Mouse (Mus musculus): Measurements from ENCODE around the gene Dnah8. TPM values are rescaled to one million over a fixed set of nuclear protein-coding genes. Genes with fewer than 3 reads are reported as not detected.

Dnah8 gene
- total RNA-seq, 2 experiments from 2014 or later = 0.11 TPM; not detected in 1

GRCm38 (mm10) chr17:30594846-30595245, 29.3 kb upstream of the Dnah8 start:
- TF ChIP-seq CTCF (IDR thresholded peaks at IDR 0.05) = no peak
- intact Hi-C loops (cut with DNase I) = loop anchor here (5.0 kb wide), 1 partner anchor 113 kb away; no protein-coding TSS in a partner anchor

GRCm38 (mm10) chr17:30597786-30598185, 26.4 kb upstream of the Dnah8 start:
- no peak for DNase-seq
- Histone ChIP-seq H3K4me3 (no peak overlapping the region), H3K27ac (no peak overlapping the region)
- no peak for TF ChIP-seq CTCF (IDR thresholded peaks at IDR 0.05)
- intact Hi-C loops (cut with DNase I) = no loop called here

More at GRCm38 (mm10) chr17:30594846-30595245, 29.3 kb upstream of the Dnah8 start:
- no peak overlapping the region for H3K27ac ChIP-seq
- no peak for DNase-seq
- no peak overlapping the region for H3K4me3 ChIP-seq

- no peak for DNase-seq
- H3K4me3 ChIP-seq = no peak overlapping the region
- intact Hi-C loops (cut with DNase I) = no loop called here
- no peak for TF ChIP-seq CTCF (IDR thresholded peaks at IDR 0.05)
- no peak overlapping the region for H3K27ac ChIP-seq
Observed at GRCm38 (mm10) chr17:30598300-30598699, 25.9 kb upstream of the Dnah8 start.

GRCm38 (mm10) chr17:30602175-30602574, 22.0 kb upstream of the Dnah8 start:
- no peak for DNase-seq
- no peak for TF ChIP-seq CTCF (IDR thresholded peaks at IDR 0.05)
- Histone ChIP-seq H3K4me3 (no peak overlapping the region), H3K27ac (no peak overlapping the region)
- intact Hi-C loops (cut with DNase I) = no loop called here

- Histone ChIP-seq H3K27ac (no peak overlapping the region), H3K4me3 (no peak overlapping the region)
- no peak for DNase-seq
- TF ChIP-seq CTCF (IDR thresholded peaks at IDR 0.05) = no peak
- intact Hi-C loops (cut with DNase I) = no loop called here
Observed at GRCm38 (mm10) chr17:30604296-30604695, 19.9 kb upstream of the Dnah8 start.

GRCm38 (mm10) chr17:30605001-30605400, 19.2 kb upstream of the Dnah8 start:
- intact Hi-C loops (cut with DNase I) = no loop called here
- no peak for DNase-seq
- no peak for TF ChIP-seq CTCF (IDR thresholded peaks at IDR 0.05)
- Histone ChIP-seq H3K27ac (no peak overlapping the region), H3K4me3 (no peak overlapping the region)

- no peak for TF ChIP-seq CTCF (IDR thresholded peaks at IDR 0.05)
- peak overlapping the region; percentile 40 for H3K4me3 ChIP-seq
- DNase-seq = no peak
- H3K27ac ChIP-seq = peak overlapping the region; percentile 43
- intact Hi-C loops (cut with DNase I) = no loop called here
Observed at GRCm38 (mm10) chr17:30606206-30606605, 17.9 kb upstream of the Dnah8 start.

- peak; percentile 41 for DNase-seq
- TF ChIP-seq CTCF (IDR thresholded peaks at IDR 0.05) = peak; percentile 38
- peak overlapping the region; percentile 40 for H3K4me3 ChIP-seq
- H3K27ac ChIP-seq = peak overlapping the region; percentile 43; the same call in 1 of the 2 replicates
- intact Hi-C loops (cut with DNase I) = no loop called here
Observed at GRCm38 (mm10) chr17:30606634-30607081, 17.5 kb upstream of the Dnah8 start.

GRCm38 (mm10) chr17:30607330-30607729, 16.8 kb upstream of the Dnah8 start:
- no peak for DNase-seq
- peak overlapping the region; percentile 28; the same call in 1 of the 2 replicates for H3K27ac ChIP-seq
- intact Hi-C loops (cut with DNase I) = no loop called here
- TF ChIP-seq CTCF (IDR thresholded peaks at IDR 0.05) = no peak
- no peak overlapping the region for H3K4me3 ChIP-seq

- TF ChIP-seq CTCF (IDR thresholded peaks at IDR 0.05) = no peak
- DNase-seq = no peak
- Histone ChIP-seq H3K27ac (peak overlapping the region; percentile 28; the same call in 1 of the 2 replicates), H3K4me3 (no peak overlapping the region)
- intact Hi-C loops (cut with DNase I) = no loop called here
Observed at GRCm38 (mm10) chr17:30607909-30608495, 16.2 kb upstream of the Dnah8 start.

- intact Hi-C loops (cut with DNase I) = no loop called here
- TF ChIP-seq CTCF (IDR thresholded peaks at IDR 0.05) = no peak
- peak; percentile 64 for DNase-seq
- peak overlapping the region; percentile 36 for H3K27ac ChIP-seq
- H3K4me3 ChIP-seq = peak overlapping the region; percentile 8; the same call in 1 of the 2 replicates
Observed at GRCm38 (mm10) chr17:30609305-30609979, 14.7 kb upstream of the Dnah8 start.

GRCm38 (mm10) chr17:30609980-30610307, 14.2 kb upstream of the Dnah8 start:
- no peak for DNase-seq

GRCm38 (mm10) chr17:30610739-30611138, 13.4 kb upstream of the Dnah8 start:
- Histone ChIP-seq H3K4me3 (no peak overlapping the region), H3K27ac (no peak overlapping the region)
- intact Hi-C loops (cut with DNase I) = no loop called here
- TF ChIP-seq CTCF (IDR thresholded peaks at IDR 0.05) = no peak
- no peak for DNase-seq

More at GRCm38 (mm10) chr17:30609980-30610307, 14.2 kb upstream of the Dnah8 start:
- intact Hi-C loops (cut with DNase I) = no loop called here
- Histone ChIP-seq H3K4me3 (no peak overlapping the region), H3K27ac (peak overlapping the region; percentile 31)
- no peak for TF ChIP-seq CTCF (IDR thresholded peaks at IDR 0.05)

All from gastrocnemius, adult 2 months (tissue).